Mouse (Mus musculus): ENCODE results near the gene Cnpy3.

GRCm38 (mm10) chr17:46771616-46772015 is 19.6 kb upstream of the Cnpy3 start:
- TF ChIP-seq POLR2A (IDR thresholded peaks at IDR 0.05; ENCODE audit: control insufficient read depth, extremely low read depth, insufficient read depth, low read length, poor library complexity), result no peak
- no peak for TF ChIP-seq CTCF (IDR thresholded peaks at IDR 0.05; ENCODE audit: borderline replicate concordance, control insufficient read depth, extremely low read depth, insufficient read depth, low read length, poor library complexity)

Data from thymus, adult 2 months (tissue).